Mouse (Mus musculus): ENCODE results near the gene Magi1.
A peak's percentile ranks its signal among the peaks of the same experiment; 100 is the strongest.

Magi1 gene

DNA sequence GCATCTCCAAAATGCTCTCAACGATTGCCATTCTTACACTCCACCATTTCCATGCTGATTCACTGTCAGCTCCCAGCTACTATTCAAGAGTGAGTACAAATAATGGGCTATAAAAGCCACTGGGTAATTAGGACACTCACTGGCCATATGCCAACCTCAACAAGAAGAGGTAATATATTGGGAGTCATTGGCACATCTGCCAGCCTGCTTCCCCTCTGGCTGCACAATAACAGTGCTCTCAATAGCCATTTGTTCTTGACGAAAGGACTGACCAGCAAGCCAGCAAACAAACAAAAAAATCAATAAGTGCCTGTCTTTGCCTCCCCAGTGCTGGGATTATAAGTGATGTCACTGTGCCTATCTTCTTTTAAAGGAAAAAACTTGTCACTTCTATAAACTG lies 326.5 kb downstream of the Magi1 start:
- no peak for DNase-seq

DNA sequence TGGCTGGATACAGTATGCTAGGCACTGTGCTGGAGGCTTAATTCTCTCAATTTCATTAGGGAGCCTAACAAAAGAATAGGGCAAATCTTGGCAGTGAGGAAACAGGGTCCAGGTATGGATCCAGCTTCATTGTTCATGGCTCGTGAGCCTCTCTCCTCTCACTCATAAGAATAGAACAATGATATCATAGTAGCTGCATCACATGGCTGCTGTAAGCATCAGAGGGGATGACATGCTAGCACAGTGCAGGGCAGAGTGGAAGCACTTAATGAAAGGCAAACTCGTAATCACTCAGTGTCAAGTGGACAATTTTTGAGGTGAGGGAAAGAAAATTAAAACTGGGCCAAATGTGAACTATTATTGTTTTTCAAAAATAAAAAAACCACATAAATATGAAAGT lies 337.1 kb downstream of the Magi1 start:
- DNase-seq, result no peak

DNA sequence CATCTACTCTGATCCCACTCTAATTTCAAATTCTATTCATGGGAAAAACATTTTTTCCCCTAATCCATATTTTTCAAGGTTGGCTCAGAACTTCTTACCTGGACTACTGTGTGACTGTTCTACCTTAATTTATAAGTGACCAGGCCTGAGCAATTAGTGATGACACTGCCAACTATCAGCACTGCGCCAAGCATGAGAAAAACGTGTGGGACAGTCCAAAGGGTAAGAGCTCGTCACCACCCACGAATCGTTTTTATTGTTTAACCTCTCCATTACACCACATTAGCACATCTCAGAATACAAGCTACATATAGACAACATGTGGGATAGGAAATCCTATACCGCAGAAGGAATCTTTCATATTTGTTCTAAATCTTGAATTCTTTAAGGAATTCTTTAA lies 347.4 kb downstream of the Magi1 start:
- no peak for DNase-seq

DNA sequence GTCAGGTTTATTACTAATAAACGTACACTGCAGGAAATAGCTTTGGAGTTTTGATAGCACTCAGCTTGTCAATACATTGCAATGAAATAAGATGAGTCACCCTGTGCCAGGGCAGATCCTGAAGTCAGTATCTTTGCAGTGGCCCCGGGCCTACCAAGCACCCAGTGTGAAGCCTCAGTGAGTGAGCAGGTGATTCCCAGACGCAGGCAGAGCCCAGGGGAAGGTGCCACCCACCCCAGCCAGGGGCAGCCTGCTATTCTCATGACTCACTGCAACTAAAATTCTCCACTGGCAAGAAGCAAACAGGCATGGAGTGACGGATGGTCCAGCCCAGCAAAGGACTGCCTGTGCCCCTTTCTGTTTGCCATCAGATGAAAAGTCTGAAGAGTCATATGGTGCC lies 347.9 kb downstream of the Magi1 start:
- DNase-seq, result no peak

DNA sequence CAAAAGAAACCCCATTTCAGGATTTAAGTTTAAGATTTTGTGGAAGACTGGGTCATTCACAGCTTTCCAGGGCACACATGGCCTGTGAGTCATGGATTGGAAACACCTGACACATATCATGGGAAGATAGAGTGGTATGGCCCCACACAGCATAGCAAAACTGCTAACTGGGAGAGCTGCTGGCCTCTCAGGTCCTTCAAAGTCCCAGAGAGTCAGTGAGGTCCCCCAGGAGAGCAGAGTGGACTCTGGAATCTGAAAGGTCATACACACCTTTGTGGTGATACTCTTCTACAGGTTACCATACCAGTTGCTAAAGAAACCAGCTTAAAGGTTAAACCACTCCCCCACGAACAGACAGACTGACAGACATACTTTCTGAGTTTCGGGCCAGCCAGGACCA lies 349.0 kb downstream of the Magi1 start:
- DNase-seq, result no peak

DNA sequence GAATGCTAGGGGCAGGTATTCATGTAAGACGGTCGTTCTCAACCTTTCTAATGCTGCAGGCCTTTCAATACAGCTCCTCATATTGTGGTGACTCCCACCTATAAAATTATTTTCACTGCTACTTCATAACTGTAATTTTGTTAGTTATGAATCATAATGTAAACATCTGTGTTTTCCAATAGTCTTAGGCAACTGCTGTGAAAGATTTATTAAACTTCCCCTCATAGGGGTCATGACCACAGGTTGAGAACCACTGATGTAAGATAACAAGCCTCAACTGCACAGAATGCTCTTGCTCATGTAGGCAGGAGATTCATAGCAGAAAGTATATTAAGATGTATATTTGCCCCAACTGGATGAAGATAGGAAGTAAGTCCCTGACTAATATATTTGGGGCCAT lies 359.1 kb downstream of the Magi1 start:
- DNase-seq, result no peak

DNA sequence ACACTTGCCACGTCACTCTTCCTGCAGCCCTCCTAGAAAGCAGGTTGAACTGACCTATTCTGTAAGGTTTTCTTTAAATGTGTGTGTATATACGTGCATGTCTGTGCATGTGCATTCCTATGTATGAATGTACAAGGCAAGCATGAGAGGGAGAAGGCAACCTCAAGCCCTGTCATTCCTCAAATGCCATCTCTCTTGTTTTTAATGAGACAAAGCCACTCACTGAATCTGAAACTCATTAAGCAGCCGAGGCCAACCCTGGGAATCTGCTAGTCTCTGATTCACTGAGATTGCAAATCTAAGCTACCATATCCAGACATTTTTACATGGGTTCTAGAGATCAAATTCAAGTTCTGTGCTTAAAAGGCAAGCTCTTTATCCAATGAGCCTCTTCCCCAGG lies 359.7 kb downstream of the Magi1 start:
- DNase-seq, result no peak

- no peak for DNase-seq
These were observed 360.4 kb downstream of the Magi1 start for GRCm38 (mm10) chr6:93923351-93923750.

GRCm38 (mm10) chr6:93922931-93923330 lies 360.8 kb downstream of the Magi1 start:
- DNase-seq, result no peak

DNA sequence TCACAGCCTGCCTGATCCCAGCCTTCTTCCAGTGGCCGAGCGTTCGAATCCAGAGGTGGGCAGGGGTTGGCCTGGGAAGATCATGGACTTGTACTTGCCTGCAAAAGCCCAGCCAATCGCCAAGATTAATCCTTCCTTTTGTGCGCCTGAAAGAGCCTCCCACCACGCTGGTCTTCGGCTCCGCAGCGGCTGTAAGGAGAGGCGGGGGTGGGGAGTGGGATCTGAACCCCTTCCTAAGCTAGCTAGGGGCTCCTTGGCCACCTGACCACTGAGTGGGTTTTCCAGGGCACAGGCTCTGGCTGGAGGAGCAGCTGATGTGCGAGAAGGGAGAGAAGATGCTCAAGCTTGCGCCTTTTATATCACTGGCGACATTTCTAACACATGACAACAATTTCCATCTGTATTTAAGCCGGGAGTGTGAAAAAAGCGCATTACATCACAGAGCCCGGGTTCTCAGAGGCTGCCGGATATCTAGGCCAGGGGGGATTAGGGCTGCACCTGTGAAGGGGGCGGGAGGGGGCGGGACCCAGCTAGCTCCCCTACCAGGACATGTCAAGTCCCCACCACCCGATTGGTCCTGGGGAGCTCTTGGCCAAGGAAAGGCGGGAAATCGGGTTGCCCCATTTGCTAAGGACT lies 370.4 kb downstream of the Magi1 start:
- no peak for DNase-seq

DNA sequence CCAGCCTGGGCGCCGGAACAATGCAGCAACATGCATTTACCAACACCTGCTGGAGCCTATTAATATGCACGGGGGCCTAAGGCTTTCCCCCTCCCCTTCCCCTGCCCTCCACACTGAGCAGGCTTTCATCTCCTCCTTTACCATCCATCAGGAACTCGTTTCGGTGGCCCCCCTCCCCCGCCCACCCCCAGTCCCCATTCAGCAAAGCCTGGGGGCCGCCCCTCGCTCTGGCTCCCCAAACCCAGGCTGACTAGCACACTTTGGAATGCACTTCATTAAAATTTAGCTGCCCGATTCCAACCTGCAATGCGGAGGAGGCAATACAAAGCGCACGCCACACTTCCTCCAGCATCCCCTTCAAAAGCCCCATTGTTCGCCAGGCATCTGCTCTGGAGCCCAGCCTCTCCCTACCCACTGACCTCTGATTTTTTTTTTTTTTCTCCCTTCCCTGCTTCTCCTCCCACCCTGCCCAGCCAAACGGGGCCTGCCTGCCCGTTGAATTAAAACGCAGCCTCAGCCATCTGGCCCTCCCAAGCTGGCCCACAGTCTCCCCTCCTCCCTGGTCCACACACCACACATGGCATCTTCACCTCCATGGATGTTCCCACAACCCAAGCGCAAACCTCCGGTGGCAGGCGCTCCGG lies 371.0 kb downstream of the Magi1 start:
- DNase-seq, result peak; percentile 6

- no peak for DNase-seq
These were observed 371.6 kb downstream of the Magi1 start for GRCm38 (mm10) chr6:93912003-93912581.

DNA sequence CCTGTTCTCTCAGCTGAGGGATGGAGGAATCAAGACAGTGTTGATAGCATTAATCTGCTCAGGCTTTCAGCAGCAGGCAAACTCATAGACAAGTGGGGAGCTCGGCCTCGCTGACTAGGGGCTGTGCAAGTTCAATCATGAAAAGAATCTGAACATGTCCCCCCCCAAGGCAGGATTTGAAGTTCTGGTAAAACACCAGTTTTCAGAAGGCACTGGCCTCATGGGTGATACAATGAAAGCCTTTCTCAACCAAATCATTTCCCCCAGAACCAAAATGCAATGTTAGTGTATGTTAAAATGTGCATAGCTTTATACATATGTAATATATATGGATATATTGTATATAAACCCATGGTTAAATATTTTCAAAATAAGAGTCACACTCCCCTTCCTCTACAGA lies 372.3 kb downstream of the Magi1 start:
- no peak for DNase-seq

DNA sequence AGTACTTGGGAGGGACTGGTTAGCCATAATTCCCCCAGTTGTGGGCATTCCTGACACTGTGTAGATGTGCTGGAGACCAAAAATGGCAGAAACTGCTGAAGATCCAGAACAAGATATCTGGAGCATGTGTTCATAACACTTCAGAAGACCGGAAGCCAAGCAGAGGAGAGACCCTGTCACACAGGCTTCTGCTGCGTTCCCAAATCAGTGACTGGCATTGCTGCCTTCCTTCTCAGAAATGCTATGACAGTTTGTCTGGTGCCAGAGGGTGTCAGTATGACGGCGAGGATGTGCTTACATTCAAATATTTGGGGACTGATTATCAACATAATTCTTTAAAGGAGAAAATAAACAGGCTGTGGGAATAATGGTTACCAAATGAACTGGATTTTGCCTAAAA lies 373.7 kb downstream of the Magi1 start:
- DNase-seq, result no peak

GRCm38 (mm10) chr6:93904987-93905386 lies 378.7 kb downstream of the Magi1 start:
- no peak for DNase-seq

DNA sequence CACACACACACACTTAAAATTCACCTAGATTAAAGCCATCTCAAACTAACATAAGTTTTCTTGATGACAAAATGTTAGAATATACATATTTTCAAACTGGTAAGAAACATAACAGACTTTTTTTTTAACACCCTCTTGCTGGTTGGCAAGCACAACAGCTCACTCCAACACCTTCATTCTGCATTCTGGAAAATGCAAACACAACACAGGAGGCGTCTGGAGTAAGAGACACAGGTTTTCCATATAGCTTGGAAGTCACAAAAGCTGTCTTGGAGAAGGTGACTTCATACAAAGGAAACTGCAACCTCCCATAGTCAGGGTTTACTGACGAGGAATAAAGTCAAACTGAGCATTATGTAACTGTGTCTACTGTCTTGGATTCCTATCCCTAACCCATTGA lies 381.5 kb downstream of the Magi1 start:
- no peak for DNase-seq

- DNase-seq, result no peak
These were observed 382.3 kb downstream of the Magi1 start for GRCm38 (mm10) chr6:93901408-93901807.

DNA sequence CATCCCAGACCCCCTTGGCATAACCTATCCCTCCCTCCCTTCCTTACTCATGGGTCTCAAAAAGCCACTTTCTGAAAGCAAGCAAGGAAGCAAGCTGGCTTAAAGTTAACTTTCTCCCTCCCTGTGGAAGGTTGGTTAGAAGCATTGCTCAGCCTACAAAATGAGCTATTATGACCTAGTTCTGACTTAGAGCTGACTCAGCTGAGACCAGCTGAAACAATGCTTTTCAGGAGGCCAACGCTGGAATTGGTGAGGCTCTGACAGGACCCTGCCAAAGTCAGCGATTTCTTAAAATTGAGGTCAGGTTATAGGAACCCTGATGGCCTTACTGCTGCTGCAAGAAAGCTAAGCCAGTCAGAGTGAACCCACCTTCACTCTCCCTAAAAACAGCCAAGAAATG lies 386.2 kb downstream of the Magi1 start:
- no peak for DNase-seq

DNA sequence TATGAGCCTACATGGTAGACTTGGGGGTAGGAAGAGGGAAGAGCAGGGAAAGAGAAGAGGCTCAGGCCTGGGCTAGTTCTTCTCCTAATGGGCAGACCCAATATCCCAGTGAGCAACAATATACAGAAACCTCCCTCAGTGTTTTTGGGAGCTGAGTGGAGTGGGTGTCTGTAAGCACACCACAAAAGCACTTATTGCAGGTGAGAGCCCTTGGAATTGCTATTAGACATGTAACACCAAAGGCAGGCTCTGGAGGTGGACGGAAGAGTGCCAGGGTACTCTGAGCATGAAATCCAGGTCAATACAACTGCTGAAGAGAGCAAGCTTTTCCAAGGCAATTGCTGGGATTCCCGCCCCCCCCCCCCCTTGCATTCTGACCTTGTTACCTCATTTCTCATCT lies 388.0 kb downstream of the Magi1 start:
- DNase-seq, result no peak

DNA sequence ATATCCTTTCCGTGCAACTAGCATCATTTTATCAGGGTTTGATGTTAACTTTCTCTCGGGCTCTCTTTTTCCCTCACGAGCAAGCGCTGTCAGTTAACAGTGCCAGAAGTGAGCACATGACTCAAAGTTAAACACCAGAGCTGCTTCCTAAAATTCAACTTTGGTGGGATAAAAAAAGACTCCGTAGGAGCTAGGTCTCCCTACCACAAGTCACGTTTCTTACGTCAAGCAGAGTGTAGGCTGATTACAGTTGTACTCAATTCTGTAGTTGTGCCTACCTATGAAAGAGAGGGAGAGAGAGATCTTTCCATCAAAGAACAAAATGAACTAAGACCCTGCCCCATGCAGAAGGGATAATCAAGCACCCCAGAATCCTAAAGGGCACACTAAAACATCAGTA lies 389.8 kb downstream of the Magi1 start:
- no peak for DNase-seq

GRCm38 (mm10) chr6:93892922-93893321 lies 390.8 kb downstream of the Magi1 start:
- DNase-seq, result no peak

DNA sequence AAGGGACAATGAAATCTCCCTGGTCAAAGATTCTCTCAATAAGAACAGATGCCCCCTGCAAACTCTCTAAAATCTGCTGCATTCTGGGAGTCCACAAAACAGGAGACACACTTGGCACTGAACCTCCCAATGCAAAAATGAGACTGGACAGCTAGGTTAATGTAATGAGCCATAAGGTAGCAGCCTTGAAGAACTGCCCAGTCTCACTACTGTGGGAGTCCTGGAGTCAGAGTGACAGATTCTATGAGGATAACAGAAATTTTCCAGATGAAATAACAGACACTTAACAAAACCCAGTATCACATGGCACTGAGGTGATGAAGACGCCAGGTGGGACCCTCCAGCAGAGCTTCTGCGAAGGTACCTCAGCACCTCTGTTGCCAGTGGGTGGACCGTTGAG lies 393.7 kb downstream of the Magi1 start:
- no peak for DNase-seq

DNA sequence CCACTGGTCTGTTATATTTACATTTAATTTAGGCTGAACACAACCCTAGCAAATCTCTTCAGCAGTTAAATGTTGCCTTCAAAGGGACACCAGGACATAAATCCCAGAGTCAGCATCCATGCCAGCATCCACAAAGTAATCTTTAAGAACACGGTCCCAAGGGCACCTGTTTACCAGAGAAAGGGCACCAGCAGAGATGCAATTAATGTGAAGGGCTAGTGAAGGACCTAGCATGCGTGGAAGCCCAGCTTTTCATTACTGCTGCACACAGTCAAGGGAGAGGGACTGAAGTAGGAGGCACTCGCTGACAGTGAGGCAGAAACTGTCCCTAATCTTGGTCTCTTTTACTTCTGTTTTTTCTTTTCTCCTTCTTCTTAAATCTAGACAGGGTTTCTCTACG lies 406.4 kb downstream of the Magi1 start:
- no peak for DNase-seq

GRCm38 (mm10) chr6:93874936-93875335 lies 408.8 kb downstream of the Magi1 start:
- no peak for DNase-seq

GRCm38 (mm10) chr6:93874376-93874775 lies 409.3 kb downstream of the Magi1 start:
- no peak for DNase-seq
